Mouse (Mus musculus): ENCODE data around the gene Popdc2. TPM values are rescaled to one million over a fixed set of nuclear protein-coding genes. Genes with fewer than 3 reads are reported as not detected.

Popdc2 gene
- polyA plus RNA-seq, 1 experiment from 2014 or later: 16.6 TPM

DNA sequence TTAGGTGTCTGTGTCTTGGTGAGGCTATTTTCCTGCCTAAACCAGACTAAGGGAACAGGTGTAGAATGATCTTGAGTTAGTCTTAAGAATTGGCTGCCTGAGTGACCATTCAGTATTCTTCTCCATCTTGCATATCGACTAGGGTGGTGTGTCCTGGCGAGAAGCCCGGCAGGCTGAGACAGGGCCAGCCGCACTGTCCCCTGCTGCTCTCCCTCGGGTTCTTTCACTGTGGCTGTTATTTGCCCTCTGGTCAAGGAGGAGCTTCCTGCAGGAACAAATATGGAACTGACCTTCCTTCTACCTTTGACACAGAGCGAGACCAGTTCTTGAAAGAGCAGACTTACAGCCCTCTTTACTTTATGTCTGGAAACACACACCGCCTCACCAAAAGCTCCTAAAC, 10.0 kb upstream of the Popdc2 start:
- Histone ChIP-seq H3K36me3 (ENCODE audit: control insufficient read depth, insufficient read depth) (peaks cover 29% of the 10 kb centered on the region), H3K9ac (ENCODE audit: low read depth, low read length) (no peak overlapping the region), H3K27me3 (replicated peaks; ENCODE audit: control insufficient read depth, insufficient read depth, low read length) (no peaks in the 10 kb centered on the region), H3K9me3 (ENCODE audit: control insufficient read depth) (no peaks in the 10 kb centered on the region), H3K27ac (ENCODE audit: low read depth, low read length) (no peak overlapping the region), H3K4me1 (replicated peaks; ENCODE audit: control insufficient read depth, insufficient read depth, low read length) (peaks cover 7% of the 10 kb centered on the region; the same call in 1 of the 2 replicates), H3K4me3 (ENCODE audit: low read depth, low read length) (no peak overlapping the region), H3K4me2 (replicated peaks; ENCODE audit: low read depth) (no peak overlapping the region)
- 78% methylated on average over 7 of the region's 7 CpGs for WGBS
- TF ChIP-seq CTCF (IDR thresholded peaks at IDR 0.05; ENCODE audit: low read depth): no peak
- ATAC-seq: no peak

DNA sequence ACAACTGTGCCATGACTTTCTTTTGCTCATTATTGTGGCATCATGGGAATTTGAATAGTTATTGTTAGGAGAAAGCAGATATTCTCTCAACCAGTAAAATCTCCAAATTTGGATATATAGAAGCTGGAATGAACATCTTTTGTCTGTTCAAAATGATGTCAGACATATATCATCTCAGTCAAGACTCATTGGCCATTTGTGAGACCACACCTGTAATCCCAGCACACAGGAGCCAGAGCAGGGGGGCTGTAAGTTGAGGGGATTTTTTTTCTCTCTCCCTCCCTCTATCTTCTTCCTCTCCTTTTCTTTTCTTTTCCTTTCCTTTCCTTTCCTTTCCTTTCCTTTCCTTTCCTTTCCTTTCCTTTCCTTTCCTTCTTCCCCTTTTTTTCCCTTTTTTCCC, 9.2 kb upstream of the Popdc2 start:
- Histone ChIP-seq H3K9me3 (ENCODE audit: control insufficient read depth) (no peaks in the 10 kb centered on the region), H3K36me3 (ENCODE audit: control insufficient read depth, insufficient read depth) (peaks cover 29% of the 10 kb centered on the region), H3K27ac (ENCODE audit: low read depth, low read length) (no peak overlapping the region), H3K27me3 (replicated peaks; ENCODE audit: control insufficient read depth, insufficient read depth, low read length) (no peaks in the 10 kb centered on the region), H3K9ac (ENCODE audit: low read depth, low read length) (no peak overlapping the region), H3K4me3 (ENCODE audit: low read depth, low read length) (no peak overlapping the region), H3K4me2 (replicated peaks; ENCODE audit: low read depth) (no peak overlapping the region), H3K4me1 (replicated peaks; ENCODE audit: control insufficient read depth, insufficient read depth, low read length) (peaks cover 1% of the 10 kb centered on the region; the same call in 1 of the 2 replicates)
- ATAC-seq: no peak
- TF ChIP-seq CTCF (IDR thresholded peaks at IDR 0.05; ENCODE audit: low read depth): no peak

DNA sequence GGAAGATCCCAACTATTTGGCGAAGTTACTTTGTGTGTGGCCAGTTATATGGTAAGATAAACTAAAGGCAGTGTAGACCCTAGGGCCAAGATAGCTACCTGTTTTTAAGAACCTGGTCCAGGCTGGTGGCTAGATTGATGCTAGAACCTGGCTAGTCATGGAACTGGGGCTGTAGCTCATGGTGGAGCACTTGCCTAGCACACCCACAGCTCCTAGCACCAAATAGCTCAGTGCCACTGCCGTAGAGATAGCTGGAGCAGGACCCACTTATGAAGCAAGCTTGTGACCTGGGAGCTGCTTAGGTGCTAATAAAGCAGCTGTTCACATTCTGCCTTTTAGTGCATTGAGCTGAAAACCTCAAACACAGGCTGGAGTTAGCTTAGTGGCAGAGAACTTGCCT, 8.4 kb upstream of the Popdc2 start:
- no peak for ATAC-seq
- no peak for TF ChIP-seq CTCF (IDR thresholded peaks at IDR 0.05; ENCODE audit: low read depth)
- no peak overlapping the region for H3K27ac ChIP-seq (ENCODE audit: low read depth, low read length)
- no peaks in the 10 kb centered on the region for H3K9me3 ChIP-seq (ENCODE audit: control insufficient read depth)
- no peak overlapping the region for H3K4me3 ChIP-seq (ENCODE audit: low read depth, low read length)
- H3K9ac ChIP-seq (ENCODE audit: low read depth, low read length): no peak overlapping the region
- H3K27me3 ChIP-seq (replicated peaks; ENCODE audit: control insufficient read depth, insufficient read depth, low read length): no peaks in the 10 kb centered on the region
- H3K36me3 ChIP-seq (ENCODE audit: control insufficient read depth, insufficient read depth): peaks cover 29% of the 10 kb centered on the region
- no peak overlapping the region for H3K4me2 ChIP-seq (replicated peaks; ENCODE audit: low read depth)
- WGBS: 89% methylated on average over 2 of the region's 2 CpGs
- H3K4me1 ChIP-seq (replicated peaks; ENCODE audit: control insufficient read depth, insufficient read depth, low read length): no peaks in the 10 kb centered on the region

DNA sequence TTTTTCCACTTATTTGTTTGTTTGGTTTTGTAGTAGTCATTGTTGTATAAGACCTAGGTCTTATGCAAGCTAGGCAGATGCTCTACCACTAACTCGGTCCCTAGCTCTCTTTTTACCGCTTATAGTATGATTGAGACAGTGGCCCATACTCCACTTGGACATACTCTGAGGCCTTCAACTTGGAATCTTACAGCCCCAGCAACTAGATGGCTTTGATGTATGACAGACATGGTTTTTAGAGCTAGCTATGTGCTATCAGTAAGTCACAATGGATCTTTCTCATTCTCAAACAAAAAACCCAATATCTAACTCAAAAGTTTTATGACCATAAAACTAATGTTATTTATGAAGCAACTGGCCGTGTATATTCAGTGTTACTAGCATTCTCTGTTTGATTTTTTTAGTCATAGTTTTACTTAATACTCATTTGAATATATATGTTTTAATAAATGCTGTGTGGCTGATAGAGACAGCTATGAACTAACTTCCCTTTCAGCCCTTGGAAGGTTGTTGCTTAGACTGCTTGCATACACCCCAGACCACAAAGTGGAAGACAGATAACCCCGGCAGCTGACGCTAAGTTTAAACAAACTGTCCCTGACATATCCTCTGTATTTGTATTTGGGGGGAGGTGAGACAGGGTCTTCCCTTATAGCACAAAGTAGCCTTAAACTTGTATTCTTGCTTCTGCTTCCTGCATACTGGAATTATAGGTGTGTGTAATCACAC, 7.7 kb upstream of the Popdc2 start:
- ATAC-seq: no peak
- Histone ChIP-seq H3K9ac (ENCODE audit: low read depth, low read length) (no peak overlapping the region), H3K27ac (ENCODE audit: low read depth, low read length) (no peak overlapping the region), H3K4me1 (replicated peaks; ENCODE audit: control insufficient read depth, insufficient read depth, low read length) (no peaks in the 10 kb centered on the region), H3K27me3 (replicated peaks; ENCODE audit: control insufficient read depth, insufficient read depth, low read length) (no peaks in the 10 kb centered on the region), H3K4me3 (ENCODE audit: low read depth, low read length) (no peak overlapping the region), H3K9me3 (ENCODE audit: control insufficient read depth) (no peaks in the 10 kb centered on the region), H3K4me2 (replicated peaks; ENCODE audit: low read depth) (no peak overlapping the region), H3K36me3 (ENCODE audit: control insufficient read depth, insufficient read depth) (peaks cover 27% of the 10 kb centered on the region)
- 68% methylated on average over 5 of the region's 5 CpGs for WGBS
- no peak for TF ChIP-seq CTCF (IDR thresholded peaks at IDR 0.05; ENCODE audit: low read depth)

DNA sequence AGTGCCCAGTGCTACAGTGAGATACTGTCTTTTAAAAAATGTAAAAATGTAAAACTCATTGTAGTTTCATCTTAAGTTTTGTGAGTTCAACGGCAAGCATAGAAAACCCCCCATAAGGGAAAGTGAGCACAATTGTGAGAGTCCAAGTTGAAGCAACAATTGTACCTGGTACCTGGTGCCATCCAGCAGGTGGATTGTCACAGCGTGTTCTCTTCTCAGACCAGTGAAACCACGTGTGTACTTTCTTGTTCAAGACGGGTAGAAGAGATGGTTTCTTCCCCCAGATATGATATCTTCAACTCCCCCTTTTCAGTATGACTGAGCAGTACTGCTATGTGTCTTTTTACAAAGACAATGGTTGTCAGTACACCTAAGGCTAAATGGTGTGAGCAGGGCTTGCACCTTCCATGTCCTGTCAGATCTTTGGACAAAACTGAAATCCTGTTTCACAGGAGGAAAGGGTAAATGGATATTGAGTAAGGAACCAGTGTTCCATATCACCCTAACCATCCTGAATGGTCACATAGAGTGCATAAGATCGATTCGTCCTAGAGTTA, 3.7 kb upstream of the Popdc2 start:
- TF ChIP-seq CTCF (IDR thresholded peaks at IDR 0.05; ENCODE audit: low read depth): no peak
- ATAC-seq: no peak
- Histone ChIP-seq H3K27ac (ENCODE audit: low read depth, low read length) (no peak overlapping the region), H3K9ac (ENCODE audit: low read depth, low read length) (no peak overlapping the region), H3K9me3 (ENCODE audit: control insufficient read depth) (no peaks in the 10 kb centered on the region), H3K4me2 (replicated peaks; ENCODE audit: low read depth) (no peak overlapping the region), H3K4me3 (ENCODE audit: low read depth, low read length) (no peak overlapping the region), H3K36me3 (ENCODE audit: control insufficient read depth, insufficient read depth) (peaks cover 8% of the 10 kb centered on the region), H3K4me1 (replicated peaks; ENCODE audit: control insufficient read depth, insufficient read depth, low read length) (no peaks in the 10 kb centered on the region), H3K27me3 (replicated peaks; ENCODE audit: control insufficient read depth, insufficient read depth, low read length) (no peaks in the 10 kb centered on the region)
- WGBS: 90% methylated on average over 6 of the region's 6 CpGs

DNA sequence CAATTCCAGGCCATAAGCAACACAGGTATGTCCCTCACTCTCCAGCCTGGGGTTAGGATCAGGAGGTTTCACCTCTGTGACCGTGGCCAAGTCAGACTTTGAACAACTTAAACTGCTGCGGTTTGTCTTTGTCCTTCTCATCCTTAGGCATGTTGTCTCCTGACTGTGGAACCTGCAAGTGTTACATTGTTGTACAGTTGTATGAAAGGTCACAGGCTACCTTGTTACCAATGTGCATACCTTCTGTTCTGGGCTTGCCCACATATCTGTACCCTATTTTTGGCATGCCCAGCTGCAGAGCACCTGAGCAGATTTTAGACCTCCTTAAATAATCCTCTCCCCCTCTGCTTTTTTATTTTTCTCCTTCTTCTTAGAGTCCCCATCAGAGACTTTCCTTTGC, 2.8 kb upstream of the Popdc2 start:
- no peak overlapping the region for H3K9ac ChIP-seq (ENCODE audit: low read depth, low read length)
- H3K9me3 ChIP-seq (ENCODE audit: control insufficient read depth): no peaks in the 10 kb centered on the region
- H3K4me2 ChIP-seq (replicated peaks; ENCODE audit: low read depth): no peak overlapping the region
- 95% methylated on average over 2 of the region's 2 CpGs for WGBS
- no peak for TF ChIP-seq CTCF (IDR thresholded peaks at IDR 0.05; ENCODE audit: low read depth)
- peaks cover 4% of the 10 kb centered on the region; the same call in 1 of the 2 replicates for H3K36me3 ChIP-seq (ENCODE audit: control insufficient read depth, insufficient read depth)
- H3K27me3 ChIP-seq (replicated peaks; ENCODE audit: control insufficient read depth, insufficient read depth, low read length): no peaks in the 10 kb centered on the region
- no peaks in the 10 kb centered on the region for H3K4me1 ChIP-seq (replicated peaks; ENCODE audit: control insufficient read depth, insufficient read depth, low read length)
- no peak for ATAC-seq
- no peak overlapping the region for H3K27ac ChIP-seq (ENCODE audit: low read depth, low read length)
- no peak overlapping the region for H3K4me3 ChIP-seq (ENCODE audit: low read depth, low read length)

All from intestine, postnatal 0 days (tissue).